Mouse (Mus musculus): ENCODE data around the gene Gm9817.

DNA sequence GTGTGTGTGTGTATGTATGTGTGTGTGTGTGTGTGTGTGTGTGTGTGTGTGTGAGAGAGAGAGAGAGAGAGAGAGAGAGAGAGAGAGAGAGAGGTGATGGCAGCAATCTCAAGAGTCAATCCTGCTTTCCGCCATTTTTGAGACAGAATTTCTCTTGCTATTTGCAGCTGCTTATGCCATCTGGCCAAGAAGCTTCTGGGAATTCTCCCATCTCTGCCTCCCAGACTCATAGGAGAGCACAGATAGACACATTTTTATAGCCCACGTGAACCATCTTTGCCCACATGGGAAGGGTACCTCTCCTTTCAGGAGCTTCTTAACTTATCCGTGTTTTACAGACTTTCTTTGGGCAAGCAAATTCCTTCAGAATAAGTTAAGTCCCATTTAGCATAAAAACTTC lies 24.6 kb upstream of the Gm9817 start:
- no peak for TF ChIP-seq POLR2A (IDR thresholded peaks at IDR 0.05; ENCODE audit: control insufficient read depth, extremely low read depth, insufficient read depth, low read length, poor library complexity)
- TF ChIP-seq CTCF (IDR thresholded peaks at IDR 0.05; ENCODE audit: borderline replicate concordance, control insufficient read depth, extremely low read depth, insufficient read depth, low read length, poor library complexity), result no peak

Measured in thymus, adult 2 months (tissue).